Mouse (Mus musculus) liver, postnatal 0 days (tissue): ENCODE results near the gene Mat2a.
"Not testable (repeated sequence)": the region's sequence is repeated elsewhere in the genome, so short reads cannot be mapped to it uniquely, and the experiment has no call there.

Experiments
- CTCF ChIP-seq: sonication (generic); IDR thresholded peaks from 2 replicates; pipeline ENCODE4 v1.5.1; 2016; ENCODE audit warnings: antibody characterized with exemption, low read depth
- EP300 ChIP-seq: IDR thresholded peaks from 2 replicates; pipeline ENCODE4 v1.6.1; 2016; ENCODE audit warnings: antibody characterized with exemption, low read depth, mild to moderate bottlenecking

DNA sequence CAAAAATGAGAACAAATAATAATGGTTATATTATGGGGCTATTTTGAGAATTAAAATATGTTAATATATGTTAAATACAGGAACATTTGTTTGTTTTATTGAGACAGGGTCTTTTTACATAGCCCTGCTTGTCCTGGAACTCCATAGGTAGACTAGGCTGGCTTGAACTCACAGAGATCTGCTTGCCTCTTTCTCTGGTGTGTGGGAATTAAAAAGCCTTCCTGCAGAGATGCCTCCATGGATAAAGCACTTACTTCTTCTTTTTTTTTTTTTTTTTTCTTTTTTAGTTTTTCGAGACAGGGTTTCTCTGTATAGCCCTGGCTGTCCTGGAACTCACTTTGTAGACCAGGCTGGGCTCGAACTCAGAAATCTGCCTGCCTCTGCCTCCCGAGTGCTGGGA lies 39.3 kb upstream of the Mat2a start:
- not testable (repeated sequence) for TF ChIP-seq CTCF, EP300
